Mouse (Mus musculus) erythroblast, embryonic 14.5 days (primary cell): ENCODE data around the gene Fstl4.

Experiments used
- GATA1 ChIP-seq: IDR thresholded peaks from 2 replicates; pipeline ENCODE4 v1.6.1; 2012; ENCODE audit warnings: low read length, inconsistent platforms, mixed read lengths
- TAL1 ChIP-seq: IDR thresholded peaks from 3 replicates; pipeline ENCODE4 v1.6.1; 2012; ENCODE audit warnings: low read length, inconsistent platforms, mixed read lengths

DNA sequence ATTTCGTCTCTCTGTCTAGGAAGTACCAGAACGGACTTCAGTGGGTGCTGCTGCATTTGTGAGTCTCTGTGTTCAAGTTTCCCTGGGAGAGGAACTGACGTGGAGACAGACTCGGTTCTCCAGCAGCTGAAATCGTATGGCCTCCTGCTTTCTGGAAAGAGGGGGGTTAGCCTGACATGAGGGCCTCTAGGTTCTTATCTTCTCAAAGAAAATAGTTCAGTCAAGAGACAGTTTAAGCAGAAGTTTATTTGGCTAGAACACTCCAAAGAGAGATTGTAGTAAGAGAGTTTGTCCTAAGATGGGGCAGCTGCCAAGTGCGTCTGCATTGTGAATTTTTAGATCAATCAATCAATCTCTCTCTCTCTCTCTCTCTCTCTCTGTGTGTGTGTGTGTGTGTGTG lies 362.2 kb downstream of the Fstl4 start:
- TF ChIP-seq TAL1, result no peak
- TF ChIP-seq GATA1, result no peak
